Mouse (Mus musculus): ENCODE data around the gene Cyp2e1.

Gene Cyp2e1

DNA sequence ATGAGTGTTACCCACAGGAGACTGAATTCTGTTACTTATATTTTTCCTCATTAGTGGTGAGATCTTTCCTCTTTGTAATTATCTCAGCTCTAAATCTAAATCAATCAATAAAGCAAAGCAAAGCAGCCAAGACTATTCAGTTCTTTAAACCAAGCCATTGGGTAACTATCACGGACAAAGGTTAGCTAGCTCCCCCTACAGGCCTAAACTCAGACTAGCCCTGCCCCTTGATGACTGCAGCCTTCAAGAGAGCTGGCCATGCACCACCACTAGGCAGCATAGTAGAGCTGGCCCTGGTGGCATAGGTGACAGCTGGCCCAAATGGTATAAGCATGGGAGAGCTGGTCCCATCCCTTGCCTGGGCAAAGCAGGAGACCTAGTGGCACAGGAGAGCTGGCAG, 42.2 kb downstream of the Cyp2e1 start:
- intact Hi-C loops (cut with DNase I): no loop called here

DNA sequence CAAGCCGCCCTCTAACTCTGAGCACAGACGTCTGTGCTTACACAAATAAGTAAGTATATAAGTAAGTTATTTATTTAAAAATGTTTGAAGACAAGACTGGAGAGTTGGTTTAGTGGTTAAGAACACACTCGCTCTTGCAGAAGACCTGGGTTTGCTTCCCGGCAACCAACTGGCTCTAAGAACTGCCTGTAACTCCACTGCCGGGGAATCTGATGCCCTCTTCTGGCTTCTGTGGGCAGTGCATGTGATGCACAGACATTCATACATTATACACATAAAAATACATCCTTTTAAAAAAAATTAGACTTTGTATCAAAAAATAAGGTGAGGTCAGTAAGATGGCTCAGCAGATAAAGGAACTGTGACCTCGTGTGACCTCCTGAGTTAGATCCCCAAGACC, 47.0 kb downstream of the Cyp2e1 start:
- intact Hi-C loops (cut with DNase I): no loop called here

DNA sequence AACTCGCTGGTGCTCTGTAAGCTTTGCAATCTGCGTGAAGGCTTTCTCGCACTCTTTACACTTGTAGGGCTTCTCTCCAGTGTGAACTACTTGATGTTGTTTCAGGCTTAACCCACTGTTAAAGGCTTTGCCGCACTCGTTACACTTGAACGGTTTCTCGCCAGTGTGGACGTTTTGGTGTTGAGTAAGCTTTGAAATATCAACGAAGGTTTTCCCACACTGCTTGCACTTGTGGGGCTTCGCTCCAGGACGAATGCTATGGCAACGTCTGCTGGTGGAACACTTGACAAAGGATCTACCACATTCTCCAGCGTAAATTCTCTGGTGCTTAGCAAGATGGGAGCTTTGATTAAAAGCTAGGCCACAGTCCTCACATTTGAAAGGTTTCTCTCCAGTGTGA, 48.2 kb downstream of the Cyp2e1 start:
- intact Hi-C loops (cut with DNase I): no loop called here

DNA sequence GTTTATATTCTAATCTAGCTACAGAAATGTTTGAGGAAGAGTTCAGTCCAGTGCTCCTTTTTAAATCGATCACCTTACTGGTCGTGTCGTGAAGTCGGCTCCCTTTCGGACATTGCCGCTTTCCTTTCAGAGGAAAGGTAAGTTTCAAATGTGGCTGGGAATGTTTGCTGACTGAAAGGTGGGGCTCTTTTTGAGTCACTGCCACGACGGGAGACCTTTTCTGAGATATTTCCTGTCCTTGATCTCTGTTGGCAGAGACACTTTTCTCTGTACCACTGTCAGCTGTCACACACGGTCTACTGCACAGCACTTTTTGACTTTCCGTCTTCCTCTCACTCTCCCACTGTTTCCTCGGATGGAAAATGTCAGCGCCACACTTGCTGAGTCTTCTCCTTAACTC, 49.3 kb downstream of the Cyp2e1 start:
- intact Hi-C loops (cut with DNase I): no loop called here

DNA sequence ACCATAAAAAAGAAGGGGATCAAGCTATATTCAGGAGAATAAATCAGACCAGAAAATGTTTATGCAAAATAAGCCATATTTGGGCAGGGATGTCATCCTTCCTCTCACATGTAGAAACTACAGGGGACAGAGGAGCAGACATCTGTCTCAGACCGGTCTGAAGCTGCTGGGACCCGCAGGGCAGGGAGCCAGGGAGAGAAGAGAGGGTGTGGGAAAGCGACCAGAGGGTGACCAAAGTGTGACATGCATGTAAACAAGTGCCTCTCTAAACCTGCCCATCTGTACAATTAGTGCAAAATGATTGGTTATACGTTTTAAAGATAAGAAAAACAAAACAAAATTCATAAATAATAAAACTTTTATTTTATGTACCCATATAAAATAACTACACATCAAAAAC, 56.6 kb downstream of the Cyp2e1 start:
- intact Hi-C loops (cut with DNase I): no loop called here

DNA sequence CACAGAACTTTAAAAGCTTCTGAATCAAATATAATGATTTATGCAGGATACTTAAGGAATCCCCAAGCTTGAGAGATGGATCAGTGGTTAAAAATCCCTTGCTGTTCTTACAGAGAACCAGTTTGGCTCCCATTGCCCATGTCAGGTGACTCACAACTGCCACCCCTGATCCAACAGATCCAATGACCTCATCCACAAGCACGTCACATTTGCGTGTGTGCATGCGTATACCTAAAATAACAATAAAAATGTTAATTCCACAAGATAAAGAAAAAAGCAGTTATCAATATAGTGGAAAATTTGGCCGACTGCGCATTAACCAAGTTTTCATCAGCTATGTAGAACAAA, 57.7 kb downstream of the Cyp2e1 start:
- intact Hi-C loops (cut with DNase I): no loop called here

DNA sequence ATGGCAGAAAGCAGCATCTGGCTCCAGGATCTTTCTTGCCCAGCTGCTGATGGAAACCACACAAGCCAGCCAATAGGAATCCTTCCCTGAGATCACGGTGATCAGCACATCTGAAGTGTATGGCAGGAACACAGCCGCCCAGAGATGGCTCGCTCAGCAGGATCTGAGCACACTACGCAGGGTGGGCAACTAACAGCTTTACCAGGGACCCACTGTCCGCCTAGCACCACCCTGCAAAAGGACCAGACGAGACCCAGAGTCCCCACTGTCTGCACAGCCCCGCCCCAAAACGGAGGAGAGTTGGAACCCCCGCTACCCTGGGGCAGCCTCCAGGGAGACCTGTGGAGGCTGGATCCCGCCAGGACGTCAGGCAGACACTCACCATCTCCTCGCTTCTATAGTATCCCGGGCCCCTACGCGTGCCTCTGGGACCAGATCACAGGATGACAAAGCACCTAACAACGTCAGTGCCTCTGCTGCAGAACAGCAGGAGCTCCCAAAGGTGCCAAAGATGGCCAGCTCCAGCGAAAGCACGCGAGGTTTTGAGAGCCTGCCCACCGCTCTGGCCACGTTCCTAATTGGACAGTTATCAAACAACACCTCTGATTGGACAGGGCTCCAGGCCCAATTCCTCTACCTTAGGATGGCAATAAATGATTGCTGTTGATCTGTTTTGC, 58.3 kb downstream of the Cyp2e1 start, which contains the start of gene Zfp941:
Gene Zfp941, minus strand, starts transcription at position 526 of the 677 bp plus-strand sequence.
- intact Hi-C loops (cut with DNase I): no loop called here

DNA sequence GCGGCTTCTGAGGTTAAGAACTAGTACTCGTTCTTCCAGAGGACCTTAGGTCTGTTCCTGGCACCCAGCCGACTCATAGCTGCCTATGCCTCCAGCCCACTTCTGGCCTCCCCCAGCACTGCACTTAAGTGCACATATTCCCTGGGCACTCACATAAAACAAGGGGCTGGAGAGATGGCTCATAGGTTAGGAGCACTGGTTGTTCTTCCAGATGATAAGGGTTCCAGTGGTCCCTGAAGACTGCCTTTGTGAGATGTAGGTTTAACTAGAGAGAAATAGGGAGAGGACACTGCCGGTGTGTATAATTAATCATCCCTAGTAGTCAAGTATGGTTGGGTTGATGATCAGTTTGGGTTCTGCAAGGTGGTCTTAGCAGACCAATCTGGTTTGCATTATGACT, 59.2 kb downstream of the Cyp2e1 start:
- intact Hi-C loops (cut with DNase I): no loop called here

All from adrenal gland (tissue).